26 mouse cellular contexts compared by ENCODE assay signal in genomic region chr7:114963206-114963605, GRCm38 (mm10).
DNase-seq lines count a peak whose midpoint lies in the region; ATAC-seq and TF ChIP-seq lines count a peak whose summit lies in the region.
"Had no signal": no experiment of that assay in that cellular context is flagged by ENCODE, and none has a peak within 500 bp of the region (broad histone marks: within the 10 kb centered on the region; RNA-seq: fewer than 3 reads in every experiment).

No protein-coding gene starts in this region.

- no peaks in the 10 kb centered on the region for H3K4me1 ChIP-seq in forebrain, postnatal 0 days (ENCODE audit: insufficient read depth)
- no peaks in the 10 kb centered on the region for H3K4me1 ChIP-seq in forebrain, embryonic 16.5 days (replicated peaks; ENCODE audit: control insufficient read depth, insufficient read depth, low read length)
- no peaks in the 10 kb centered on the region for H3K4me1 ChIP-seq in midbrain, embryonic 14.5 days (ENCODE audit: control insufficient read depth, insufficient read depth, low read length)
- H3K4me1 ChIP-seq in midbrain, embryonic 13.5 days (replicated peaks): no peaks in the 10 kb centered on the region; the same call in 1 of the 2 replicates
- no peaks in the 10 kb centered on the region for H3K4me1 ChIP-seq in hindbrain, postnatal 0 days (ENCODE audit: insufficient read depth, low read length)
- H3K4me1 ChIP-seq: embryonic facial prominence, embryonic 10.5 days; embryonic facial prominence, embryonic 12.5 days; forebrain, embryonic 15.5 days had no signal

- no peak overlapping the region for H3K27ac ChIP-seq in forebrain, postnatal 0 days (ENCODE audit: low read depth, low read length)
- no peak overlapping the region for H3K27ac ChIP-seq in forebrain, embryonic 16.5 days (ENCODE audit: low read length)
- no peak overlapping the region for H3K27ac ChIP-seq in midbrain, embryonic 14.5 days (replicated peaks; ENCODE audit: low read depth, low read length)
- no peak overlapping the region for H3K27ac ChIP-seq in midbrain, embryonic 13.5 days
- no peak overlapping the region for H3K27ac ChIP-seq in hindbrain, postnatal 0 days
- H3K27ac ChIP-seq: embryonic facial prominence, embryonic 10.5 days; embryonic facial prominence, embryonic 12.5 days; forebrain, embryonic 13.5 days; forebrain, embryonic 15.5 days had no signal

- H3K9me3 ChIP-seq in forebrain, postnatal 0 days (ENCODE audit: low read length): no peaks in the 10 kb centered on the region
- no peaks in the 10 kb centered on the region for H3K9me3 ChIP-seq in forebrain, embryonic 16.5 days (ENCODE audit: control insufficient read depth, low read length)
- H3K9me3 ChIP-seq in midbrain, embryonic 14.5 days (ENCODE audit: control insufficient read depth, low read length): no peaks in the 10 kb centered on the region
- no peaks in the 10 kb centered on the region for H3K9me3 ChIP-seq in midbrain, embryonic 13.5 days
- H3K9me3 ChIP-seq in hindbrain, postnatal 0 days (ENCODE audit: low read length): no peaks in the 10 kb centered on the region
- H3K9me3 ChIP-seq: embryonic facial prominence, embryonic 10.5 days; embryonic facial prominence, embryonic 12.5 days; forebrain, embryonic 13.5 days; forebrain, embryonic 15.5 days; G1E had no signal

- no peak; the same call in 1 of the 2 replicates for ATAC-seq in forebrain, postnatal 0 days
- no peak for ATAC-seq in forebrain, embryonic 16.5 days
- ATAC-seq in midbrain, embryonic 14.5 days (ENCODE audit: low FRiP score, low TSS enrichment): no peak
- ATAC-seq in midbrain, embryonic 13.5 days: no peak
- no peak for ATAC-seq in hindbrain, postnatal 0 days
- ATAC-seq: activated CD4-positive, CD25-positive, alpha-beta regulatory T cell, adult 4 months; CD4-positive, CD25-positive, alpha-beta regulatory T cell, adult 4 months; forebrain, embryonic 13.5 days; forebrain, embryonic 15.5 days; Patski had no signal

- peak; percentile 3 for DNase-seq in forebrain, postnatal 0 days
- DNase-seq in midbrain, embryonic 14.5 days: peak; percentile 57
- DNase-seq in brain, adult 2 months (ENCODE audit: low read depth, low spot score): peak; percentile 15
- peak; percentile 14 for DNase-seq in brain, embryonic 18.5 days (ENCODE audit: low read depth, low spot score)
- DNase-seq in gastrocnemius, postnatal 10 days: no peak
- DNase-seq in hindbrain, postnatal 0 days (ENCODE audit: low spot score): no peak
- DNase-seq: adrenal gland, adult 2 months; adrenal gland, postnatal 10 days; adrenal gland, postnatal 25 days; B cell, adult 2 months; cerebellum, adult 11-12 months; cerebellum, adult 2 months; cerebellum, adult 9-10 months; cerebellum, postnatal 10 days; cerebellum, postnatal 25 days had no signal

- no peak overlapping the region for H3K9ac ChIP-seq in forebrain, postnatal 0 days
- no peak overlapping the region for H3K9ac ChIP-seq in forebrain, embryonic 16.5 days (replicated peaks; ENCODE audit: low read depth, low read length)
- H3K9ac ChIP-seq in midbrain, embryonic 14.5 days (replicated peaks; ENCODE audit: low read length): no peak overlapping the region
- no peak overlapping the region for H3K9ac ChIP-seq in midbrain, embryonic 13.5 days (replicated peaks)
- no peak overlapping the region for H3K9ac ChIP-seq in hindbrain, postnatal 0 days (replicated peaks; ENCODE audit: low read length)
- H3K9ac ChIP-seq: embryonic facial prominence, embryonic 12.5 days; forebrain, embryonic 13.5 days; forebrain, embryonic 15.5 days had no signal

- TF ChIP-seq CTCF in forebrain, postnatal 0 days (IDR thresholded peaks at IDR 0.05; ENCODE audit: low read depth): no peak
- no peak for TF ChIP-seq CTCF in hindbrain, postnatal 0 days (IDR thresholded peaks at IDR 0.05; ENCODE audit: low read depth)

- H3K36me3 ChIP-seq in forebrain, postnatal 0 days (ENCODE audit: insufficient read depth): no peaks in the 10 kb centered on the region
- H3K36me3 ChIP-seq in forebrain, embryonic 16.5 days (ENCODE audit: control insufficient read depth, insufficient read depth): no peaks in the 10 kb centered on the region
- no peaks in the 10 kb centered on the region for H3K36me3 ChIP-seq in midbrain, embryonic 14.5 days (ENCODE audit: control insufficient read depth, insufficient read depth, low read length)
- no peaks in the 10 kb centered on the region for H3K36me3 ChIP-seq in midbrain, embryonic 13.5 days
- no peaks in the 10 kb centered on the region for H3K36me3 ChIP-seq in hindbrain, postnatal 0 days (ENCODE audit: insufficient read depth, low read length)
- H3K36me3 ChIP-seq: embryonic facial prominence, embryonic 10.5 days; embryonic facial prominence, embryonic 12.5 days; forebrain, embryonic 15.5 days; G1E had no signal

- WGBS in forebrain, postnatal 0 days: 30% methylated on average over 5 of the region's 5 CpGs
- WGBS in forebrain, embryonic 16.5 days: 34% methylated on average over 5 of the region's 5 CpGs
- 39% methylated on average over 5 of the region's 5 CpGs for WGBS in midbrain, embryonic 14.5 days
- WGBS in midbrain, embryonic 13.5 days: 36% methylated on average over 5 of the region's 5 CpGs
- WGBS in hindbrain, postnatal 0 days: 50% methylated on average over 5 of the region's 5 CpGs

- no peak overlapping the region for H3K4me3 ChIP-seq in forebrain, postnatal 0 days (ENCODE audit: low read depth, low read length)
- H3K4me3 ChIP-seq in forebrain, embryonic 16.5 days (replicated peaks; ENCODE audit: low read length): no peak overlapping the region
- no peak overlapping the region for H3K4me3 ChIP-seq in midbrain, embryonic 14.5 days (replicated peaks; ENCODE audit: low read depth, low read length)
- H3K4me3 ChIP-seq in midbrain, embryonic 13.5 days (replicated peaks): no peak overlapping the region
- no peak overlapping the region for H3K4me3 ChIP-seq in hindbrain, postnatal 0 days (ENCODE audit: low read length)
- H3K4me3 ChIP-seq: embryonic facial prominence, embryonic 10.5 days; embryonic facial prominence, embryonic 12.5 days; forebrain, embryonic 13.5 days; forebrain, embryonic 15.5 days had no signal

- H3K27me3 ChIP-seq in forebrain, postnatal 0 days (ENCODE audit: insufficient read depth, low read length): no peaks in the 10 kb centered on the region; the same call in 1 of the 2 replicates
- H3K27me3 ChIP-seq in forebrain, embryonic 16.5 days (replicated peaks; ENCODE audit: control insufficient read depth, insufficient read depth, low read length): peaks cover 2% of the 10 kb centered on the region; the same call in 1 of the 2 replicates
- no peaks in the 10 kb centered on the region for H3K27me3 ChIP-seq in midbrain, embryonic 14.5 days (ENCODE audit: control insufficient read depth, insufficient read depth, low read length)
- no peaks in the 10 kb centered on the region for H3K27me3 ChIP-seq in midbrain, embryonic 13.5 days
- H3K27me3 ChIP-seq in hindbrain, postnatal 0 days (ENCODE audit: insufficient read depth, low read length): no peaks in the 10 kb centered on the region
- H3K27me3 ChIP-seq: CH12.LX; embryonic facial prominence, embryonic 12.5 days; Patski had no signal

- no peak overlapping the region for H3K4me2 ChIP-seq in forebrain, postnatal 0 days (ENCODE audit: low read depth)
- no peak overlapping the region for H3K4me2 ChIP-seq in forebrain, embryonic 16.5 days (ENCODE audit: low read length)
- no peak overlapping the region for H3K4me2 ChIP-seq in midbrain, embryonic 14.5 days (ENCODE audit: low read length)
- no peak overlapping the region for H3K4me2 ChIP-seq in midbrain, embryonic 13.5 days (replicated peaks)
- no peak overlapping the region for H3K4me2 ChIP-seq in hindbrain, postnatal 0 days (ENCODE audit: low read depth, low read length)
- H3K4me2 ChIP-seq: embryonic facial prominence, embryonic 12.5 days; forebrain, embryonic 13.5 days; forebrain, embryonic 15.5 days had no signal

Comparison
In these comparisons a context has a peak if more than half of its experiments do, and no peak if none do; other contexts are left out.
1. DNase-seq: peak in forebrain, postnatal 0 days (single experiment), midbrain, embryonic 14.5 days (single experiment), brain, adult 2 months (single experiment) and brain, embryonic 18.5 days (single experiment); none in gastrocnemius, postnatal 10 days (single experiment) and hindbrain, postnatal 0 days (single experiment).